Mouse (Mus musculus): ENCODE data around the gene Sgms1. TPM values are rescaled to one million over a fixed set of nuclear protein-coding genes. Genes with fewer than 3 reads are reported as not detected.
A peak's percentile ranks its signal among the peaks of the same experiment; 100 is the strongest.

Gene Sgms1
- total RNA-seq, 2 experiments from 2014 or later: 55.3 to 63.9 TPM

- no peak for DNase-seq
Observed at GRCm38 (mm10) chr19:32269141-32269843, 120.2 kb downstream of the Sgms1 start.

- no peak for DNase-seq
Observed at GRCm38 (mm10) chr19:32268562-32268961, 121.0 kb downstream of the Sgms1 start.

GRCm38 (mm10) chr19:32266385-32267252, 122.9 kb downstream of the Sgms1 start:
- peak in 1 of 2 experiments; percentile 41 for DNase-seq

- DNase-seq: no peak
Observed at GRCm38 (mm10) chr19:32263753-32264152, 125.8 kb downstream of the Sgms1 start.

- no peak for DNase-seq
Observed at GRCm38 (mm10) chr19:32262805-32263572, 126.5 kb downstream of the Sgms1 start.

- no peak for DNase-seq
Observed at GRCm38 (mm10) chr19:32260869-32261688, 128.4 kb downstream of the Sgms1 start.

- DNase-seq: no peak
Observed at GRCm38 (mm10) chr19:32259830-32260229, 129.7 kb downstream of the Sgms1 start.

GRCm38 (mm10) chr19:32259048-32259447, 130.5 kb downstream of the Sgms1 start:
- no peak for DNase-seq

- no peak for DNase-seq
Observed at GRCm38 (mm10) chr19:32258146-32258545, 131.4 kb downstream of the Sgms1 start.

- no peak for DNase-seq
Observed at GRCm38 (mm10) chr19:32257616-32258015, 131.9 kb downstream of the Sgms1 start.

- no peak for DNase-seq
Observed at GRCm38 (mm10) chr19:32256706-32257415, 132.7 kb downstream of the Sgms1 start.

- no peak for DNase-seq
Observed at GRCm38 (mm10) chr19:32255429-32256185, 133.9 kb downstream of the Sgms1 start.

GRCm38 (mm10) chr19:32254739-32255344, 134.7 kb downstream of the Sgms1 start:
- DNase-seq: peak in 1 of 2 experiments; percentile 54

- no peak for DNase-seq
Observed at GRCm38 (mm10) chr19:32254204-32254603, 135.3 kb downstream of the Sgms1 start.

- DNase-seq: no peak
Observed at GRCm38 (mm10) chr19:32252987-32253386, 136.5 kb downstream of the Sgms1 start.

GRCm38 (mm10) chr19:32252451-32252850, 137.1 kb downstream of the Sgms1 start:
- DNase-seq: no peak

GRCm38 (mm10) chr19:32249181-32250130, 140.1 kb downstream of the Sgms1 start:
- no peak for DNase-seq

GRCm38 (mm10) chr19:32244881-32245280, 144.6 kb downstream of the Sgms1 start:
- DNase-seq: no peak

GRCm38 (mm10) chr19:32243246-32243645, 146.3 kb downstream of the Sgms1 start:
- no peak for DNase-seq

All from heart, adult 18-20 months (tissue).